Mouse (Mus musculus) adrenal gland, postnatal 10 days (tissue): ENCODE measurements around the gene Nedd9. TPM values are rescaled to one million over a fixed set of nuclear protein-coding genes. Genes with fewer than 3 reads are reported as not detected.

ENCODE experiments used
- DNase-seq: peaks from one replicate; pipeline ENCODE4 v3.0.0; 2021; ENCODE audit warnings: mixed read lengths
- total RNA-seq, 2 experiments: library from RNA; stranded (reverse); gene quantifications; 2 replicates each; pipeline ENCODE4 v1.2.3; 2021

Gene Nedd9
- total RNA-seq, 2 experiments from 2014 or later: 21.4 to 32.6 TPM

DNA sequence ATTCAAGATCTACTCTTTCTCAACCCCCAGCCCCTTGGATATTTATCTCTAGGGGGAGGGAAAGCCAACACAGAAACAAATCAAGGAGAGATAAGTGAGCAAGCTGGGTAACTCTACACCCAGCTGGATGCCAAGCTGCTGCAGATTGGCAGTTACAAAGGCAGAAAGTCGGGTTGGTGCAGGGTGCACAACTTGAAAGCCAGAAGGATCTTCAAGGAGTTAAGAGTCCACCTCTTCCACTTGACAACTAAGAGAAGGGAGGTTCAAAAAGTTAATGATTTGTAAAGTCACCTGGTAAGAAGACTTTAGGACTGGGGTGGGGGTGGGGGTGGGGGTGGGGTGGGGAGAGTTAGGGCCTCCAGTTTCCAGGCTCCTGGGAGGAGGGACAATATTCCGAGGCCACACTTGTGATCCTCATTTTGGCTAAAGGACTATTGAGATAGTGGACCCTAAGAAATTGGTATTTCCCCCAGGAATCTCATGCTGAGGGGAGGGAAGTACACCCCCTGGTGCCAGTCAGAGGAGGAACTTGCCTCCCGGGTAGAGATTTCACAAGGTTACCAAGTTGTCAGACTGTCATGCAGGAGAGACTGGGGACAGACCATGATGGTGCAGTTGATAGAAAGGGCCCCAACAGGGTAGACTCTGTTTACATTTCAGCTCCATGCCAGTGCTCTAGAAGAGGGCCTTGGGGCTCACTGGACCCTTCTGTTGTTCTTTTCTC, 143.8 kb downstream of the Nedd9 start:
- no peak for DNase-seq

- peak; percentile 64 for DNase-seq
Measured at GRCm38 (mm10) chr13:41341422-41341821, 145.7 kb downstream of the Nedd9 start.

DNA sequence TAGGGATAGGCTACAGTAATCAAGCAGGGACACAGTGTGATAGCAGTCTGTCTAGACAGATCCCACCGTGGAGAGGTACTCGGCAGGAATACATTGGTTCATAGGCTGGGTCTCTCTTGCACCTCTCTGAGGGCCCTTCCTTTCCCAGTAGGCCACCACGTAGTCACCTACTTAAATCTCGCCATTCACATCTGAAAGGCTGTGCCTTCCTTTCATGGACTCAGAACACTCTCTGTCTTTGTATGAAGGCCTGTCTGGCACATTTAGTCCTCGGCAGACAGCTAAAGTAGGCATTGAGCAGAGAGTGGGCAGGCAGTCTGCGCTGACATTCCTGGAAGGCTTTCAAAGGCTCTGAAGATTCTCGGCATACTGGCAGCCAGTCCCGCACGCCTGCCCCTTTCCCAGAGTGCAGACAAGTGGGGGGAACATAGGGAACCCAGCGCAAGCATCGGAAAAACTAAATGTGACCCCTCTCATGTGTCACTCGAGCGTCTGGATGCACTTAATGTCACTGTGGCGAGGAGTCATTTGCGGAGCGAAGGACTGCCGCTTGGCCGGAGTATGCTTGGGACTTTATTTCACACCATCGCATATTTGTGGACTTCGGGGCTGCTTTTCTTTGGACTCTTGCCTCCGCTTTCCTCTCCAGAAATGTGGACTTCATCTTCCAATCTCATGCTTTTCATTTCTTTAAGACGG, 147.4 kb downstream of the Nedd9 start:
- peak; percentile 33 for DNase-seq

GRCm38 (mm10) chr13:41339195-41339594, 148.0 kb downstream of the Nedd9 start:
- peak; percentile 49 for DNase-seq

GRCm38 (mm10) chr13:41337407-41337806, 149.8 kb downstream of the Nedd9 start:
- DNase-seq: no peak

DNA sequence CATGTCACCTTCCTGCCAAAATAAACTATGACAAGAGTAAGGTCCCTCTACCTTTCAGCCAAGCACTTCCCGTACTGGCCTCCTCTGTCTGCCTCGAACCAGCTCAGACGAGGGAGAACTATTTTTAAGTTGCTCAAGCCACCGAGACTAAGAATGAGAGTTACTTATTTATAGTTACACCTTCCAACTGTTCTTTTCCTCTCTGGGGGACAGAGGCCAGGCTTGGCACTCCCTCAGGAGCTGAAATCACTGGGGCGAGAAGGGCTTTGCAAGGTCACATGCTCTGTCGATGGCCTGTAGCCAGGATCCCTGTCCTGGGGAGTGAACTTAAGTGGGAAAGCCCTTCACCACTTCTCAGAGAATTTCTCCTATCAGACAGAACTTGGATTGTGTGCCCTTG, 150.9 kb downstream of the Nedd9 start:
- peak; percentile 88 for DNase-seq

DNA sequence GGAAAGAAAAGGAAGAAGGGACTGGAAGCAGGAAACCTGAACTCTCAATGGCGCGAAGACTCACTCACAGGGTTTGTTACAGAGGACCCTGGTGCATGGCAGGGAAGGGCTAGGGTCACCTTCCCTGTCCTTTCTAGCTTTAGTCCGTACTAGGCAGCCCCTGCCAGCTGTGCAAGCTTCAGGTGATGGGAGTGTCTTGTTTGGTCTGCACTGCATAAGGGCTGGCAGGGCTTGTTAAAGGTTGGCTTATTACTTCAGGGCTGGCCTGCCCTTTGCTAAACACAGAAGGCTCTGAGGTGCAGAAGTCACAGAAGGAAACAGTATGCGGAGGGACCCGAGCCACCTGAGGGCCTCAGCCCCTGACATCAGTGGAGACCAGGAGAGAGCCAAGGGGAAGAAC, 151.4 kb downstream of the Nedd9 start:
- DNase-seq: no peak

DNA sequence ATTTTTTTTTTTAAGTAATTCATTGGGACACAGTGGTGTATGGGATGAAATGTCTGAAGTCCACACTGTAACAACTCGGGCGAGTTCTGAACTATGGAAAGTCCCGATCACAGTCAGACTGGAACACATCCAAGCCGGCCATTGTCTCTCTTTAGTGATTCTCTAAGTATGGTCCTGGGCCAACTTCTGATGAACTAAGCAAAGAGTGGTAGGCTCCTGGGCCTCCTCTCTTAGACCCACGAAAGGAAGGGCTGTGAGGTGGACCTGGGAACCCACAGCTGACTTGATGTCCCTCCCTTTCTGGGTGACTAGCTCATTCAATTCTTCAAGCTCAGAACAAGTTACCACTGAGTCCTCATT, 152.5 kb downstream of the Nedd9 start:
- DNase-seq: no peak

- no peak for DNase-seq
Measured at GRCm38 (mm10) chr13:41333889-41334640, 153.1 kb downstream of the Nedd9 start.

DNA sequence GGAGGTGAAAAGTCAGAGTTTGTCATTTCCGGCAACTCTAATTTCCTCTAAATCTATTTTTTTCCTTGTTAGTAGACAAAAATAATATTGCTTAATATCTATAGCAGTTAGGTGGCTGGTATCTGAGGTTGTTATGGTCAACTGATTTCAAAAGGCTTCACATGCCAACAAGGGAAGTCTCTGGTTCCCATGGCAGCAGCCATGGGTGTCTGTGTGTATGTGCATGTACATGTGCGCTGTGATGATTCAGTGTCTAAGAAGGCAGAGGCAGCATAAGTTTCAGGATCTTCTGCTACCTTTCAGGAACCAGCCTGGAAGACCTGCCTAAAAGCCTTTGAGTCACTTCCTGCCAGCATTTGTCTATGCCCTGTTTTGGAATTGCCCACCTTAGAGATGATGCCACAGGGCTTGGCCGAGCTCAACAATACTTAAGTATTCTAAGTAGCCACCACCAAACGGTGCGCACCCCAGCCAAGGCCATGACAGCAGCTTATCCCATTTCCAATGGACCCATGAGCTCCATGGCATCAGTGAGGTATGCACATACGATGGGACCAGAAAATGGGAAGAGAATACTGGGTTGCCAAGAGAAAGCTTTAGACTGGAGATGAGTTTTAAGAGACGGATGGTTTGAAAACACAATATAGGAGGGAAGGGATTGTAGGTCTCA, 155.4 kb downstream of the Nedd9 start:
- DNase-seq: no peak

DNA sequence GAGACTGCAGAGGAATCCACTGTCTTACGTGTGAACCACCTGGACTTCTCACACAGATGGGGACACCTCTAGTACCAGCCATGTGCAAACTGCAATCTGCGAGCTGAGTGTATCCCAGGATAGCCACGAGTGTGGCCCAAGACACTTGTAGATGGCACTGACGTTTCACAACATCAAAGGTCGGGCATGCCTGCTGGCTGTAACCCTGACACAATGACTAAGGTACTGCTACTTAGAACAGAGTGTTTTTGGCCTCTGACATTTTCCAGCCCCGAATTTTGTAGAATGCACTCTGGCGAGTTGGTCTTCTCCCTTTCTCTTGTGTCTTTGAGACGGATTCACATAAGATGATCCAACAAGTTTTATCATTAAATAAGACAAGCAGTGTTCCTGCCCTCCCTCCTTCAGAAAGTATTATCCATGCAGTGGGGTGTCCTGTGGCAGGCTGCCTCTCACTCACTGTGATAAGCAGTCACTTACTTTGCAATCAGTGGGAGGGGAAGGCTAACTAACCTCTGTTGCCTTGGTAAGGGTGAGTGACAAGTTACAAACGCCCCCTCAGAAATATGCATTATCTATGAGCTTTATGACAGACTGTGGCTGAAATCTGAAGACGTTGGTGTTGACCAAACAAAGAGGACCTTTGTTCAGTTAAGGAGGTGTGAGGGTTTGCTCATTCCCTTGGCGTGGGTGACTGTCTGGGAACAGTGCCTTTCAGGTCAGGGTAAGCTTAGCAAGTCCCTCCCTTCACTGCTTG, 156.4 kb downstream of the Nedd9 start:
- DNase-seq: peak; percentile 50

GRCm38 (mm10) chr13:41330051-41330450, 157.1 kb downstream of the Nedd9 start:
- no peak for DNase-seq

- DNase-seq: no peak
Measured at GRCm38 (mm10) chr13:41328481-41328880, 158.7 kb downstream of the Nedd9 start.

DNA sequence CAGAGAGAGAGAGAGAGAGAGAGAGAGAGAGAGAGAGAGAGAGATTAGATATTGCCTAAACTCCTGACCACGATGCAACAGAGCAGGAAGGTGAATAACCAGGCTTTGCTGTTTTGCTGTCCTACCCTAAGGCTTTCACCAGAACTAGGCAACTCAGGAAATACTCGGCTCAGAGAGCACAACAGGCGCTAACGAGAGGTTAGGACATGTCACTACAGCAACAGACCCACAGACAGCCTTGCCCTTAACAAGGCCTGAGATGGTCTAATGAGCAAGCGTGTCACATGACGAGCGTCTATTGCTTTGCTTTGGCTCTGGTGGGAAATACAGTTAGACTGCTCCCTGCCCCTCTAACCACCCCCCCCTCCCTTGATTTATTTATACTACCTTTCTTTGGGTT, 159.6 kb downstream of the Nedd9 start:
- DNase-seq: no peak

GRCm38 (mm10) chr13:41326134-41326533, 161.0 kb downstream of the Nedd9 start:
- DNase-seq: no peak

DNA sequence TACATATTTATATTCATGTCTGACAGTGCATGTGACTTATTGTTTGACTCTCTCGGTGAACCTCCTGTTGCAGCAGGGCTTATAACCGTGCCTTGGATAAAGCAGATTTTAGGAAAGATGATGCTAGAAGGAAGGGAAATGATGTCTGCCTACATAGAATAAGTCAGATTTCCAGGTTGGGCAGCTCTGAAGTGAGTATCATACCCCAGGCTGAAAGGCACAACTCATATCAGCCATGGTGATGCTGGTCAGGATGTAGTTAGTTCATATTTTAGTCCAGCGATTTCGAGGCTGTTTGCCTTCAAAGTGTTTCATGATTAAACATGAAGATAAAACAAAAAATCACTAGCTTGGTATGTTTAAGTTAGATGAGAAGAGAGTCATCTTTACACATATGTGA, 161.8 kb downstream of the Nedd9 start:
- DNase-seq: no peak

DNA sequence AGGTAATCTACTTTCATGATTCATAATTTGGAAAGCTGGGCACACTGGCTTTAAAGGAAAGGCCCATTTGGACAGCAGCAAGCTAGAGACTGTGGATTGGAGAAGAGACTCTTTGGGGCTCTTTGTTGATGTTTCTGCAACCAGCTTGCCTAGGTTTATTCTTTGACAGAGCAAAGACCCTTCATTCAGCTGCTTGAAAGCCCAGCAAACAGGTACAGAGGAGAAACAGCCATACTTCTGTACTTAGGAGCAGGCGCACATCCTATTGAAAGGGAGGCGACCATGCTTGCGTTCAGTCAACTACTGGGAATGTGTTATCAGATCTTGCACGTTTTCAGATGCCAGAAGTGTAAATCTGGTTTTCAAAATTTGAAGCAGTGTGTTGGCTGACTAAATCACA, 162.5 kb downstream of the Nedd9 start:
- DNase-seq: no peak

DNA sequence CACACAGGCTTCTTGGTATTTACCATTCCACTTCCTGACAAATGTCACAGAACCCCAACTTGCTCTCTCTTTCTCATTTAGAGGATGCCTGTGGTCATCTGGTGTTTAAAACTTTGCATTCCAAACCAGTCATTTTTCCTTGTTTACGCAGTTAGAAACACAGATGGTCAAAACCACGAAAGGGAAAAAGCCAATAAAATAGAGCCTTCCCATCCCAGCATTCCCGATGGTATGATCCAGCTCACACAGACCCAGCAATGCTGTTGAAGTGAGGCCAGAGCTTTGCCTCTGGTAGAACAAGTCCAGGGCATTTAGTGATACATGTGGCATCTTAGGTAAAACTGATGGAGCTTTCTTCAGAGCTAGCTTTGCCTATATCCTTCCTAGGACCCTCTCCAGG, 165.7 kb downstream of the Nedd9 start:
- no peak for DNase-seq

- DNase-seq: no peak
Measured at GRCm38 (mm10) chr13:41320749-41321148, 166.4 kb downstream of the Nedd9 start.

GRCm38 (mm10) chr13:41302716-41303115, 184.4 kb downstream of the Nedd9 start:
- peak; percentile 90 for DNase-seq

- no peak for DNase-seq
Measured at GRCm38 (mm10) chr13:41300037-41300436, 187.1 kb downstream of the Nedd9 start.

DNA sequence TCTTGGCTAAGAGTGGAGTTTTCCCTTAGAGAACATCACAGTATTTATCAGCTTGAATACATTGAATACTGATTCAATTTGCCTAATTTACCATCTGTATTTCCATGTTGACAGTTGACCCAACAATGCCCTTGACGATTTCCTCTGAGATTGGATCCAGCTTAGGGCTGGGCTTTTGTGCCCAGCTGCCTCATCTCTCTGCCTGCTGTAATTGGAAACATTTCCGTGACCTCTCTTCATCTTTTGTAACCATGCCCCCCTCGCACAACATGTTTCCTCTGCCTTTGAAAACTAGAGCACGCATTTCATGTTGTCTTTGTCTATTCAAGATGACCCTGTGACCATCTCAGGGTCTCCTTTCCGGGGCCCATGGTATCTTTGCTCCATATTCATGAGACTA, 188.2 kb downstream of the Nedd9 start:
- DNase-seq: no peak
